Mouse (Mus musculus) embryonic facial prominence, embryonic 15.5 days (tissue): ENCODE results near the gene Trrap. TPM values are rescaled to one million over a fixed set of nuclear protein-coding genes. Genes with fewer than 3 reads are reported as not detected.
A peak's percentile ranks its signal among the peaks of the same experiment; 100 is the strongest.

Experiments
- ATAC-seq: fragments of 200-750 bp; cut with Nextera tagmentation; 2 replicates; pipeline ENCODE4 v1.8.0; 2017; ENCODE audit warnings: low read depth, moderate TSS enrichment; ENCODE audit not compliant: insufficient number of reproducible peaks, low FRiP score, low TSS enrichment
- H3K27ac ChIP-seq: fragments of 300-500 bp; sonication (generic); replicated peaks from 2 replicates; pipeline ENCODE4 v1.5.1; 2015; ENCODE audit warnings: mild to moderate bottlenecking, inconsistent platforms
- H3K27me3 ChIP-seq: fragments of 300-500 bp; sonication (generic); 2 replicates; pipeline ENCODE4 v1.6.1; 2015; ENCODE audit warnings: inconsistent platforms
- H3K36me3 ChIP-seq: fragments of 300-500 bp; sonication (generic); 2 replicates; pipeline ENCODE4 v1.6.1; 2015; ENCODE audit warnings: mild to moderate bottlenecking, inconsistent platforms
- H3K4me1 ChIP-seq: fragments of 300-500 bp; sonication (generic); 2 replicates; pipeline ENCODE4 v1.6.1; 2015; ENCODE audit warnings: inconsistent platforms
- H3K4me2 ChIP-seq: fragments of 300-500 bp; sonication (generic); replicated peaks from 2 replicates; pipeline ENCODE4 v1.6.1; 2015; ENCODE audit warnings: mild to moderate bottlenecking, inconsistent platforms
- H3K4me3 ChIP-seq: fragments of 300-500 bp; sonication (generic); replicated peaks from 2 replicates; pipeline ENCODE4 v1.5.1; 2015; ENCODE audit warnings: mild to moderate bottlenecking, inconsistent platforms
- H3K9ac ChIP-seq: fragments of 300-500 bp; sonication (generic); 2 replicates; pipeline ENCODE4 v1.6.1; 2015; ENCODE audit warnings: inconsistent platforms
- H3K9me3 ChIP-seq: fragments of 300-500 bp; sonication (generic); replicated peaks from 2 replicates; pipeline ENCODE4 v1.6.1; 2016; ENCODE audit warnings: inconsistent platforms
- WGBS: fragments of 180-500 bp; shearing (Covaris S2); methylation state at CpG from one replicate; pipeline ENCODE4 v1.1.7; 2015; 5-methylcytosine and 5-hydroxymethylcytosine counted together
- polyA plus RNA-seq: library from polyadenylated mRNA; unstranded; fragments of >200 nt; fragmentation: Nextera tagmentation; extraction: Ambion mirVana; gene quantifications from 2 replicates; pipeline ENCODE4 v1.2.1, GENCODE M21; 2015

Gene Trrap
- polyA plus RNA-seq, 1 experiment from 2014 or later: 68.6 TPM

- 59% methylated on average over 7 of the region's 7 CpGs for WGBS
- no peak overlapping the region for H3K4me2 ChIP-seq
- no peaks in the 10 kb centered on the region for H3K36me3 ChIP-seq
- H3K9me3 ChIP-seq: no peaks in the 10 kb centered on the region
- H3K4me3 ChIP-seq: no peak overlapping the region
- H3K27ac ChIP-seq: no peak overlapping the region
- H3K27me3 ChIP-seq: no peaks in the 10 kb centered on the region
- ATAC-seq: no peak
- H3K4me1 ChIP-seq: peaks cover 4% of the 10 kb centered on the region; the same call in 1 of the 2 replicates
- H3K9ac ChIP-seq: no peak overlapping the region
These were observed 14.5 kb upstream of the Trrap start for GRCm38 (mm10) chr5:144753041-144753440.

- Histone ChIP-seq H3K36me3 (no peaks in the 10 kb centered on the region), H3K9me3 (no peaks in the 10 kb centered on the region), H3K4me3 (no peak overlapping the region), H3K27ac (no peak overlapping the region), H3K9ac (no peak overlapping the region), H3K4me1 (peaks cover 4% of the 10 kb centered on the region; the same call in 1 of the 2 replicates), H3K4me2 (no peak overlapping the region), H3K27me3 (peaks cover 7% of the 10 kb centered on the region; the same call in 1 of the 2 replicates)
- 67% methylated on average over 10 of the region's 10 CpGs for WGBS
- ATAC-seq: no peak
These were observed 12.3 kb upstream of the Trrap start for GRCm38 (mm10) chr5:144755191-144755590.

- H3K9me3 ChIP-seq: no peaks in the 10 kb centered on the region
- no peak overlapping the region for H3K9ac ChIP-seq
- H3K27me3 ChIP-seq: peaks cover 25% of the 10 kb centered on the region
- 76% methylated on average over 9 of the region's 9 CpGs for WGBS
- ATAC-seq: no peak
- H3K4me3 ChIP-seq: no peak overlapping the region
- H3K4me1 ChIP-seq: peaks cover 10% of the 10 kb centered on the region
- H3K4me2 ChIP-seq: no peak overlapping the region
- no peak overlapping the region for H3K27ac ChIP-seq
- H3K36me3 ChIP-seq: no peaks in the 10 kb centered on the region
These were observed 10.1 kb upstream of the Trrap start for GRCm38 (mm10) chr5:144757402-144757801.

- Histone ChIP-seq H3K4me3 (no peak overlapping the region), H3K36me3 (no peaks in the 10 kb centered on the region), H3K9me3 (no peaks in the 10 kb centered on the region), H3K9ac (no peak overlapping the region), H3K27me3 (peaks cover 30% of the 10 kb centered on the region), H3K27ac (no peak overlapping the region), H3K4me1 (peaks cover 8% of the 10 kb centered on the region), H3K4me2 (no peak overlapping the region)
- WGBS: 12% methylated on average over 8 of the region's 8 CpGs
- no peak for ATAC-seq
These were observed 9.1 kb upstream of the Trrap start for GRCm38 (mm10) chr5:144758422-144758821.

- Histone ChIP-seq H3K4me3 (peak within 1 kb of the TSS; percentile 36), H3K36me3 (no peaks in the 10 kb centered on the region), H3K27me3 (peaks cover 30% of the 10 kb centered on the region), H3K9ac (no peak within 1 kb of the TSS), H3K4me1 (peaks cover 8% of the 10 kb centered on the region), H3K4me2 (peak within 1 kb of the TSS; percentile 50), H3K27ac (no peak within 1 kb of the TSS), H3K9me3 (no peaks in the 10 kb centered on the region)
- ATAC-seq: peak; percentile 45; the same call in 1 of the 2 replicates
- WGBS: under 1% methylated on average over 38 of the region's 38 CpGs
These were observed 6.2 kb upstream of the Trrap start, which contains the start of gene Tmem130 for GRCm38 (mm10) chr5:144761161-144761868. Tmem130 (minus strand) TSS chr5:144761818.

GRCm38 (mm10) chr5:144766026-144766425, 1.5 kb upstream of the Trrap start:
- Histone ChIP-seq H3K36me3 (peaks cover 4% of the 10 kb centered on the region; the same call in 1 of the 2 replicates), H3K27me3 (peaks cover 18% of the 10 kb centered on the region), H3K9me3 (no peaks in the 10 kb centered on the region), H3K4me1 (peaks cover 19% of the 10 kb centered on the region), H3K27ac (no peak overlapping the region), H3K9ac (no peak overlapping the region), H3K4me2 (no peak overlapping the region), H3K4me3 (no peak overlapping the region)
- WGBS: 71% methylated on average over 7 of the region's 7 CpGs
- no peak for ATAC-seq

- Histone ChIP-seq H3K27me3 (peaks cover 12% of the 10 kb centered on the region), H3K4me2 (no peak overlapping the region)
- 78% methylated on average over 11 of the region's 11 CpGs for WGBS
These were observed 886 bp upstream of the Trrap start for GRCm38 (mm10) chr5:144766646-144767045.

GRCm38 (mm10) chr5:144767911-144768841, 644 bp downstream of the Trrap start:
- peaks cover 13% of the 10 kb centered on the region for H3K4me1 ChIP-seq
- peak; percentile 93 for ATAC-seq
- H3K27ac ChIP-seq: peak overlapping the region; percentile 98
- H3K4me2 ChIP-seq: peak overlapping the region; percentile 75
- H3K9ac ChIP-seq: peak overlapping the region; percentile 94
- no peaks in the 10 kb centered on the region for H3K9me3 ChIP-seq
- peaks cover 21% of the 10 kb centered on the region for H3K36me3 ChIP-seq
- under 1% methylated on average over 92 of the region's 92 CpGs for WGBS
- peak overlapping the region; percentile 96 for H3K4me3 ChIP-seq
- no peaks in the 10 kb centered on the region for H3K27me3 ChIP-seq

More at GRCm38 (mm10) chr5:144766646-144767045, 886 bp upstream of the Trrap start:
- H3K27ac ChIP-seq: no peak overlapping the region
- H3K4me1 ChIP-seq: peaks cover 13% of the 10 kb centered on the region
- no peak for ATAC-seq
- H3K36me3 ChIP-seq: peaks cover 10% of the 10 kb centered on the region
- H3K9ac ChIP-seq: no peak overlapping the region
- no peak overlapping the region for H3K4me3 ChIP-seq
- no peaks in the 10 kb centered on the region for H3K9me3 ChIP-seq

GRCm38 (mm10) chr5:144769067-144769482, 1.5 kb downstream of the Trrap start:
- ATAC-seq: no peak
- WGBS: 20% methylated on average over 8 of the region's 8 CpGs
- Histone ChIP-seq H3K36me3 (peaks cover 29% of the 10 kb centered on the region), H3K4me3 (peak overlapping the region; percentile 96), H3K9ac (peak overlapping the region; percentile 94), H3K9me3 (no peaks in the 10 kb centered on the region), H3K4me2 (peak overlapping the region; percentile 75), H3K27ac (0 out of 2 replicates have a peak overlapping the region, but pooled peaks have one; percentile 98), H3K4me1 (peaks cover 13% of the 10 kb centered on the region), H3K27me3 (no peaks in the 10 kb centered on the region)

- no peak for ATAC-seq
- WGBS: 92% methylated on average over 6 of the region's 6 CpGs
- peaks cover 56% of the 10 kb centered on the region for H3K36me3 ChIP-seq
These were observed 5.7 kb downstream of the Trrap start for GRCm38 (mm10) chr5:144773231-144773630.

GRCm38 (mm10) chr5:144780654-144781053, 13.1 kb downstream of the Trrap start:
- 80% methylated on average over 8 of the region's 8 CpGs for WGBS

More at GRCm38 (mm10) chr5:144773231-144773630, 5.7 kb downstream of the Trrap start:
- no peak overlapping the region for H3K4me3 ChIP-seq
- H3K9ac ChIP-seq: no peak overlapping the region
- H3K27me3 ChIP-seq: no peaks in the 10 kb centered on the region
- H3K27ac ChIP-seq: no peak overlapping the region
- H3K4me2 ChIP-seq: no peak overlapping the region
- H3K4me1 ChIP-seq: peaks cover 13% of the 10 kb centered on the region
- no peaks in the 10 kb centered on the region for H3K9me3 ChIP-seq

More at GRCm38 (mm10) chr5:144780654-144781053, 13.1 kb downstream of the Trrap start:
- H3K9ac ChIP-seq: no peak overlapping the region
- peaks cover 95% of the 10 kb centered on the region for H3K36me3 ChIP-seq
- H3K27ac ChIP-seq: no peak overlapping the region
- no peak for ATAC-seq
- no peak overlapping the region for H3K4me2 ChIP-seq
- H3K27me3 ChIP-seq: no peaks in the 10 kb centered on the region
- H3K4me3 ChIP-seq: no peak overlapping the region
- no peaks in the 10 kb centered on the region for H3K9me3 ChIP-seq
- no peaks in the 10 kb centered on the region for H3K4me1 ChIP-seq
